Comparison of ENCODE assay signal across 8 mouse cellular contexts in genomic region chr10:75036883-75037379, GRCm38 (mm10). TPM values are rescaled to one million over a fixed set of nuclear protein-coding genes. Genes with fewer than 3 reads are reported as not detected.
DNase-seq lines count a peak whose midpoint lies in the region; ATAC-seq and TF ChIP-seq lines count a peak whose summit lies in the region.

Gene Rab36 (plus strand): TSS chr10:75037058.

- peak within 1 kb of the TSS; percentile 69 for H3K27ac ChIP-seq in lung, embryonic 15.5 days
- H3K27ac ChIP-seq in thymus, adult 2 months (ENCODE audit: control insufficient read depth, insufficient read depth, low read length): no peak within 1 kb of the TSS

- WGBS in lung, embryonic 15.5 days: 1% methylated on average over 36 of the region's 36 CpGs
- 3% methylated on average over 36 of the region's 36 CpGs for WGBS in thymus, adult 2 months

- peak within 1 kb of the TSS; percentile 50 for H3K9ac ChIP-seq in lung, embryonic 15.5 days

- DNase-seq in ES-CJ7 (ENCODE audit: low read depth, low spot score): peak; percentile 96
- peak; percentile 85 for DNase-seq in cerebellum, adult 11-12 months
- DNase-seq in forelimb bud, embryonic 11.5 days (ENCODE audit: low read depth, low spot score): peak; percentile 98
- peak; percentile 85 for DNase-seq in layer of hippocampus, adult 9-10 months (ENCODE audit: low spot score)
- DNase-seq in ovary, adult 18-20 months (ENCODE audit: low spot score): peak; percentile 99
- peak; percentile 81 for DNase-seq in thymus, adult 2 months

- H3K9me3 ChIP-seq in lung, embryonic 15.5 days: no peaks in the 10 kb centered on the region

- peak within 1 kb of the TSS; percentile 68 for H3K4me2 ChIP-seq in lung, embryonic 15.5 days

- TF ChIP-seq CTCF in thymus, adult 2 months (IDR thresholded peaks at IDR 0.05; ENCODE audit: borderline replicate concordance, control insufficient read depth, extremely low read depth, insufficient read depth, low read length, poor library complexity): no peak

- no peaks in the 10 kb centered on the region for H3K27me3 ChIP-seq in lung, embryonic 15.5 days
- H3K27me3 ChIP-seq in thymus, adult 2 months (ENCODE audit: control insufficient read depth, insufficient read depth, low read length): no peaks in the 10 kb centered on the region

- H3K36me3 ChIP-seq in lung, embryonic 15.5 days: no peaks in the 10 kb centered on the region
- H3K36me3 ChIP-seq in thymus, adult 2 months (ENCODE audit: control insufficient read depth, insufficient read depth, low read length): no peaks in the 10 kb centered on the region

- peak within 1 kb of the TSS; percentile 45 for H3K4me3 ChIP-seq in lung, embryonic 15.5 days
- H3K4me3 ChIP-seq in thymus, adult 2 months (ENCODE audit: control insufficient read depth, insufficient read depth, low read length): peak within 1 kb of the TSS; percentile 17

- peak; percentile 96 for ATAC-seq in hematopoietic stem cell, adult 5-6 weeks (replicated peaks in 1 of 2; ENCODE audit: insufficient read depth in 1 of 2, low FRiP score in 2 of 2, low TSS enrichment in 1 of 2, low read depth in 1 of 2, poor library complexity in 2 of 2, severe bottlenecking in 2 of 2)
- peak; percentile 96 for ATAC-seq in lung, embryonic 15.5 days (ENCODE audit: borderline replicate concordance, extremely low read depth, low FRiP score, low TSS enrichment)

- H3K4me1 ChIP-seq in lung, embryonic 15.5 days: peaks cover 15% of the 10 kb centered on the region
- peaks cover 6% of the 10 kb centered on the region for H3K4me1 ChIP-seq in thymus, adult 2 months (replicated peaks; ENCODE audit: control insufficient read depth, insufficient read depth, low read length)

- TF ChIP-seq POLR2A in thymus, adult 2 months (IDR thresholded peaks at IDR 0.05; ENCODE audit: control insufficient read depth, extremely low read depth, insufficient read depth, low read length, poor library complexity): 0 out of 2 replicates have a peak, but pooled peaks have one; percentile 21

RNA-seq across cellular contexts. Expression of gene Rab36, which starts in this region (rescaled TPM):
- 1.3 and 3.3 TPM in 2 replicates for total RNA-seq in hematopoietic stem cell, adult 5-6 weeks (2017)
- 11.0 and 13.1 TPM in 2 replicates for polyA plus RNA-seq in lung, embryonic 15.5 days (2015; fragmentation: Nextera tagmentation; extraction: Ambion mirVana)
- 1.4 and 1.6 TPM in 2 replicates for polyA plus RNA-seq in thymus, adult 2 months (2012; rRNA removed)
